Mouse (Mus musculus): Measurements from ENCODE around the gene Olfr1360. TPM values are rescaled to one million over a fixed set of nuclear protein-coding genes. Genes with fewer than 3 reads are reported as not detected.
A peak's percentile ranks its signal among the peaks of the same experiment; 100 is the strongest.

The Olfr1360 gene
- total RNA-seq, 2 experiments from 2014 or later: not detected

- TF ChIP-seq CTCF (IDR thresholded peaks at IDR 0.05): no peak
- intact Hi-C loops (cut with DNase I): loop anchor here (5.0 to 10.0 kb wide), 3 partner anchors 37 to 1970 kb away; partner anchors contain the start of genes Hist1h1b, Hist1h2ac, Hist1h2ak and Hist1h2an
- Histone ChIP-seq H3K27ac (peak overlapping the region; percentile 77), H3K4me3 (peak overlapping the region; percentile 76)
- no peak for DNase-seq
Measured at GRCm38 (mm10) chr13:21715131-21715863, 38.1 kb upstream of the Olfr1360 start.

GRCm38 (mm10) chr13:21714725-21715124 lies 37.5 kb upstream of the Olfr1360 start:
- peak; percentile 97 for TF ChIP-seq CTCF (IDR thresholded peaks at IDR 0.05)
- H3K4me3 ChIP-seq: peak overlapping the region; percentile 76
- intact Hi-C loops (cut with DNase I): loop anchor here (1.0 to 10.0 kb wide), 7 partner anchors 20 to 1970 kb away; partner anchors contain the start of genes Hist1h1b, Hist1h2ac, Hist1h2af and Hist1h2ak
- peak; percentile 40 for DNase-seq
- no peak overlapping the region for H3K27ac ChIP-seq

GRCm38 (mm10) chr13:21711698-21712097 lies 34.5 kb upstream of the Olfr1360 start:
- Histone ChIP-seq H3K4me3 (peak overlapping the region; percentile 89), H3K27ac (no peak overlapping the region)
- no peak for TF ChIP-seq CTCF (IDR thresholded peaks at IDR 0.05)
- no peak for DNase-seq
- intact Hi-C loops (cut with DNase I): loop anchor here (5.0 to 10.0 kb wide), 5 partner anchors 73 to 1973 kb away; partner anchors contain the start of genes Hist1h1b, Hist1h2ac, Hist1h2af and Hist1h2an

GRCm38 (mm10) chr13:21710821-21711525 lies 33.8 kb upstream of the Olfr1360 start:
- DNase-seq: peak; percentile 70
- intact Hi-C loops (cut with DNase I): loop anchor here (5.0 to 10.0 kb wide), 5 partner anchors 74 to 1974 kb away; partner anchors contain the start of genes Hist1h1b, Hist1h2ac, Hist1h2af and Hist1h2an
- Histone ChIP-seq H3K4me3 (peak overlapping the region; percentile 89), H3K27ac (peak overlapping the region; percentile 87)
- no peak for TF ChIP-seq CTCF (IDR thresholded peaks at IDR 0.05)

DNA sequence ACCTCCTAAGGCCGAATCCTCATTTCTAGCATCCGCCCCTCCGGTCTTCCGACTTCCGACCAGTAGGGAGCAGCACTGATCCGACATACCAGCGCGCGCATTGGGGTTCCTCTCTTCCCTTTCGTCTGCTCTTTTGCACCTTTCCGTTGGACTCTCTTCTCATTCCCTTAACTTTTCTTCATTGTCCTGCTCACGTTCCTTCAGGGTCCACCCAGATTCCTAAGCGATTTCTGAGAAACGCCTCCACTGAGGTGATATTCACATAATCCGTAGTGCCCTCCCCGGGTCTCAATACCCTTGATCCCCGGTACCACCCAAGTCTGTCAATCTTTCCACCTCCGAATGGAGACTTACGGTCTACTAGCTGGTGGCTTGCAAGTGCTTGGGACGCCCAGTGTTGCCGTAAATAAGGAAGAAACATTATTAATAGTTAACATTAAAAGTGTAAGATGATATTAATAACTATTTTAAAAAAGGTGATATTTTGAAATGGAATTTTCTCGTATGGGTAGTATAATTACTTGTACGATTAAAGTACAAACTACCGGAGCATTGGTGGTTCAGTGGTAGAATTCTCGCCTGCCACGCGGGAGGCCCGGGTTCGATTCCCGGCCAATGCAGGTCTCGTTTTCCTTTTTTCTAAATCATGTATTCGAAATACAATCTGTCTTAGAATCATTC lies 33.0 kb upstream of the Olfr1360 start:
- Histone ChIP-seq H3K4me3 (peak overlapping the region; percentile 89), H3K27ac (peak overlapping the region; percentile 87)
- peak; percentile 92 for TF ChIP-seq CTCF (IDR thresholded peaks at IDR 0.05)
- intact Hi-C loops (cut with DNase I): loop anchor here (5.0 to 10.0 kb wide), 5 partner anchors 75 to 1975 kb away; partner anchors contain the start of genes Hist1h1b, Hist1h2ac, Hist1h2af and Hist1h2an
- DNase-seq: peak; percentile 90

- DNase-seq: no peak
- H3K4me3 ChIP-seq: no peak overlapping the region
- no peak for TF ChIP-seq CTCF (IDR thresholded peaks at IDR 0.05)
- H3K27ac ChIP-seq: no peak overlapping the region
- intact Hi-C loops (cut with DNase I): no loop called here
Measured at GRCm38 (mm10) chr13:21706669-21707068, 29.5 kb upstream of the Olfr1360 start.

GRCm38 (mm10) chr13:21697811-21698210 lies 20.6 kb upstream of the Olfr1360 start, which contains the start of gene Olfr1359:
Olfr1359 (plus strand) TSS chr13:21698111.
- TF ChIP-seq CTCF (IDR thresholded peaks at IDR 0.05): no peak
- DNase-seq: no peak
- no peak within 1 kb of the TSS for H3K27ac ChIP-seq
- no peak within 1 kb of the TSS for H3K4me3 ChIP-seq
- intact Hi-C loops (cut with DNase I): no loop called here

DNA sequence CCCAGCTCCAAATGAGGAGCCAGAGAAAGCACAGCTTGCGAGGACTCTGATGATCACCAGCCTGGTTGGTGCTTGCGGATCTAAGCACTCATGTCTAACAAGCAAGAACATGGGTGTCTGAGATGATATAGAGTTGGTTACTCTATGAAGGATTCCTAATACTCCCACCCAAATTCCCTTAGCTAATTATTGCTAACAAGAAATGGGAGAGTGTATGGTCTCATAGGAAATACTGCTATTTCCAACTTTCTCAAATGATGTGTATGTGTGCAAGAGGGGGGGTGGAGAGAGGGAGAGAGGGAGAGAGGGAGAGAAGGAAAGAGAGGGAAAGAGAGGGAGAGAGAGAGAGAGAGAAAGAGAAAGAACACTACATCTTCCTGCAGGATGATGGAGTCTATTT lies 13.9 kb downstream of the Olfr1360 start, which contains the start of gene Olfr1361:
Olfr1361 (minus strand) TSS at position 101 of the 400 bp plus-strand sequence.
- Histone ChIP-seq H3K27ac (no peak within 1 kb of the TSS), H3K4me3 (no peak within 1 kb of the TSS)
- intact Hi-C loops (cut with DNase I): no loop called here
- no peak for TF ChIP-seq CTCF (IDR thresholded peaks at IDR 0.05)
- no peak for DNase-seq

DNA sequence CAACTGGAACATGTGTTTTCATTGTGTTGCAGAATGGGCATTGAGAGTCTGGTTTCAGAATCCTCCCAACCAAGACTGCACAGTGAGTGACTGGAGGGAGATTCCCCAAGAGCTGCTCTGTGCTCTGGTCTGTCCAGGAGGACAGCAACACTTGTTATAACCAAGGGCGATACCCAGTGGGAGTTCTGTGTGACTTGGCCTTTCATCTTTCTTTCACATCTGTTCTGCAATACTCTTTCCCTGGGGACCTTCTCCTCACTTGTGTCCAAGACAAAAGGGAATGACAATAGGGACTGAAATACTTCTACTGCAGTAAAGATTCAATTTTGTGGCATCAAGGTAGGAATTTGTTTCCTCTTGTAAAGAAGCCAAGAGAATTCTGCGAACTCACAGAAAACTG lies 34.8 kb downstream of the Olfr1360 start, which contains the start of gene Olfr11:
Olfr11 (minus strand) TSS at position 101 of the 400 bp plus-strand sequence.
- TF ChIP-seq CTCF (IDR thresholded peaks at IDR 0.05): no peak
- DNase-seq: no peak
- intact Hi-C loops (cut with DNase I): no loop called here
- no peak within 1 kb of the TSS for H3K4me3 ChIP-seq
- no peak within 1 kb of the TSS for H3K27ac ChIP-seq

Small RNA genes within 50 kb of the gene (microRNA-seq; reads per million reads assigned to microRNA genes)
- gene Gm44357: not detected
- gene Gm44367: not detected

Other genes starting within 250 kb of the Olfr1360 start
- gene Pgbd1, start 236.3 kb downstream of the Olfr1360 start, total RNA-seq (2021): under 1 TPM; 0.18 to 0.59 TPM
- 10 to 100 TPM; 13.6 to 14.5 TPM for gene Zscan26, start 223.7 kb downstream of the Olfr1360 start, total RNA-seq (2021)
- under 1 TPM; 0.14 to 0.15 TPM for gene Nkapl, start 208.9 kb downstream of the Olfr1360 start, total RNA-seq (2021)
- under 1 TPM; 0.38 to 0.50 TPM for gene Zkscan4, start 198.5 kb downstream of the Olfr1360 start, total RNA-seq (2021)
- gene Gm10065, start 198.0 kb downstream of the Olfr1360 start, total RNA-seq (2021): not detected
- gene AK157302, start 182.2 kb downstream of the Olfr1360 start, total RNA-seq (2021): 10 to 100 TPM; 21.8 to 23.3 TPM
- 100 to 1,000 TPM; 119 to 160 TPM for gene Gm11273, start 176.0 kb downstream of the Olfr1360 start, total RNA-seq (2021)
- 1 to 10 TPM; 4.7 to 6.1 TPM for gene Zkscan8, start 146.3 kb downstream of the Olfr1360 start, total RNA-seq (2021)
- not detected for gene Olfr1366, start 134.6 kb downstream of the Olfr1360 start, total RNA-seq (2021)
- gene Olfr1535, start 117.5 kb downstream of the Olfr1360 start, total RNA-seq (2021): not detected
- gene Olfr1364, start 95.6 kb downstream of the Olfr1360 start, total RNA-seq (2021): not detected
- not detected for gene Olfr1362, start 63.4 kb downstream of the Olfr1360 start, total RNA-seq (2021)
- not detected for gene Olfr11, start 34.9 kb downstream of the Olfr1360 start, total RNA-seq (2021)
- gene Olfr1361, start 14.0 kb downstream of the Olfr1360 start, total RNA-seq (2021): not detected
- not detected for gene Olfr1359, start 20.7 kb upstream of the Olfr1360 start, total RNA-seq (2021)
- 1 to 10 TPM; 3.9 to 6.5 TPM for gene Hist1h2bl, start 38.7 kb upstream of the Olfr1360 start, total RNA-seq (2021)
- gene Hist1h2ai, start 39.0 kb upstream of the Olfr1360 start, total RNA-seq (2021): 1 to 10 TPM in 1 of 2 experiments, not detected in 1; 2.2 TPM
- gene Hist1h3h, start 40.3 kb upstream of the Olfr1360 start, total RNA-seq (2021): 1 to 10 TPM; 1.2 to 2.1 TPM
- gene Hist1h2bm, start 44.6 kb upstream of the Olfr1360 start, total RNA-seq (2021): 1 to 10 TPM in 1 of 2 experiments, not detected in 1; 1.2 TPM
- 1 to 10 TPM in 1 of 2 experiments, under 1 TPM in 1; 0.42 to 1.1 TPM for gene Hist1h4j, start 57.7 kb upstream of the Olfr1360 start, total RNA-seq (2021)
- 10 to 100 TPM; 12.0 to 12.2 TPM for gene Hist1h4k, start 73.1 kb upstream of the Olfr1360 start, total RNA-seq (2021)
- under 1 TPM in 1 of 2 experiments, not detected in 1; 0.98 TPM for gene Hist1h2ak, start 76.4 kb upstream of the Olfr1360 start, total RNA-seq (2021)
- 1 to 10 TPM in 1 of 2 experiments, not detected in 1; 1.4 TPM for gene Hist1h2bn, start 76.7 kb upstream of the Olfr1360 start, total RNA-seq (2021)
- gene Hist1h1b, start 103.2 kb upstream of the Olfr1360 start, total RNA-seq (2021): under 1 TPM; 0.45 to 0.69 TPM
- gene Hist1h3i, start 106.0 kb upstream of the Olfr1360 start, total RNA-seq (2021): 10 to 100 TPM; 10.1 to 10.3 TPM
- not detected for gene Hist1h2an, start 109.8 kb upstream of the Olfr1360 start, total RNA-seq (2021)
- gene Hist1h2bp, start 110.1 kb upstream of the Olfr1360 start, total RNA-seq (2021): 1 to 10 TPM in 1 of 2 experiments, not detected in 1; 1.1 TPM
- gene Hist1h2bq, start 132.8 kb upstream of the Olfr1360 start, total RNA-seq (2021): 10 to 100 TPM; 16.2 to 21.6 TPM
- 1 to 10 TPM; 1.2 to 2.3 TPM for gene Hist1h2ao, start 133.1 kb upstream of the Olfr1360 start, total RNA-seq (2021)
- gene Hist1h4m, start 134.3 kb upstream of the Olfr1360 start, total RNA-seq (2021): 10 to 100 TPM; 50.3 to 50.9 TPM
- gene Hist1h4n, start 154.8 kb upstream of the Olfr1360 start, total RNA-seq (2021): 1 to 10 TPM; 4.4 to 5.7 TPM
- 1 to 10 TPM in 1 of 2 experiments, not detected in 1; 1.9 TPM for gene Hist1h2ap, start 156.1 kb upstream of the Olfr1360 start, total RNA-seq (2021)
- 10 to 100 TPM; 16.0 to 21.3 TPM for gene Hist1h2br, start 156.3 kb upstream of the Olfr1360 start, total RNA-seq (2021)